Mouse (Mus musculus) 416B (cell line): ENCODE data around the gene Zfp174.

Experiments used
- DNase-seq: peaks from one replicate; pipeline ENCODE4 v3.0.0; 2011; ENCODE audit warnings: low read depth

Gene Zfp174

DNA sequence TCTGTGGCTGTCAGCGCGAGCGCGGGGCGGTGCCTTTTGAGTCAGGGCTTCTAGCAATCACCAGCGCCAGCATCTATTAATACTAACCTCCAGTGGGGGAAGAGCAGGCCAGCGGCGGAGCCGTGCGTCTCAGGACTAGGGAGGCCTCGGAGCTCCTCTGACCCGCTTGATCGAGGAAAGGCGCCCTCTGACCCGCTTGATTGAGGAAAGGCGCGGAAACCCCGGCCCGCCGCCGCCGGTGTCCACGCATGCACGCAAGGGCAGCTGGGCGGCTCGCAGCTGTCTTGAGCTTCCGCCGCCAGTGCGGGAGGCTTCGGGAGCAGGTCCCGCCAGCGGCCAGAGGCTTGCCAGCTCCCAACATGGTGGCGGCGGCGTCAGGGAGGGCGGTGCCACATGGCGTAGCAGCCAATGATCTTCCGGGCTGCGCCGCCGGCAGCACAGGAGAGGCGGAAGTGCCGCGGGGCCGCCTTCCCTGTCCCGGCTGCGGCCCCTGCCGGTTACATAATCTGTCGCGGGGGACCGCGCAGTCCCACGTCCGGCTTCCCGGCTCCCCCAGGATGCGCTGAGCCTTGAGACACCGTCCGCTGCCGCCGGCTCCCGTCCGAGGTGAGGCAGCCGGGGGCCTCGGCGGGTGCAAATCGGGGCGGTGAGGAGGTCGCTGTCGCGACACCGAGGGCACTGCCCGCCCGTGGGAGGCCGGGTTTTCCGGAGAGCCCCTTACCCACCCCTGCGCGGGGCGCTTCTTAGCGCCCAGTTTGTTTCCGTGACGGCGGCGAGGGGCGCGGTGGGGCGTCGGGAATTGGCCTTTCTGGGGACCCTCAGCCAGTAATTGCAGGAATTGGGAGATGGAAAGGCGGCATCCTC is 37.4 kb downstream of the Zfp174 start, which contains the start of the genes Zfp597 and Gm20695:
Gene Zfp597 (minus strand): TSS at position 361 of the 864 bp plus-strand sequence.
Gene Gm20695 (plus strand): TSS at position 448 of the 864 bp plus-strand sequence.
- peak; percentile 91 for DNase-seq

- DNase-seq, result peak; percentile 71
Observed at GRCm38 (mm10) chr16:3885065-3885670, 38.1 kb downstream of the Zfp174 start.

DNA sequence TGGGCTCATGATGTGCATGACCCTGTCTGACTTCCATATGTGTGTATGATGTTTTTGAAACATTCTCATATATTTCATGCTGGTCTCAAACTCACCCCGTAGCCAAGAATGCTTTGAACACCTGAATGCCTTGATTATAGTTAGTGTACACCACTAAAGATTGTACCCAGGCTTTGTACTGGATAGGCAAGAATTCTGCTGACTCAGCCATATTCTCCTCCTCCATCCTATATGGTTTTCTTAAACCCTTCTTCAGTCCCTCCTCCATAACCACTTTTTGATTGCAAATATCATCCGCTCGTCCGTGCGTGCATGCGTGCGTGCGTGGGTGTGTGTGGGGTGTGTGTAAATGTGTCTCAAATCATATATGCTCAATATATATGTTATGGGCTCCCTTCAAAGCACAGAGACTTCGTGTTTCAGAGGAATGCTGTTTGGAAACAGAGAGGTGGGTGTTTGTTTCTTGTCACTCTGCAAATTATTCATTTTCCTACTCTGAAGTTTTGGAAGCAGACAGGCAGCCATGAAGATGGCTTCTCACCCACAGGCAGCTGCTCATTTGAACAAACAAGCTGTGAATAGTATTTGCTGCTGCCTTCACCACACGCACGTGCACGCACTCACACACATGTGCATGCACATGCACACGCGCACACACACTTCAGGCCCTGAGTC is 44.7 kb downstream of the Zfp174 start:
- DNase-seq, result no peak

GRCm38 (mm10) chr16:3893739-3894138 is 46.7 kb downstream of the Zfp174 start:
- no peak for DNase-seq

- peak; percentile 92 for DNase-seq
Observed at GRCm38 (mm10) chr16:3895173-3895792, 48.2 kb downstream of the Zfp174 start.

DNA sequence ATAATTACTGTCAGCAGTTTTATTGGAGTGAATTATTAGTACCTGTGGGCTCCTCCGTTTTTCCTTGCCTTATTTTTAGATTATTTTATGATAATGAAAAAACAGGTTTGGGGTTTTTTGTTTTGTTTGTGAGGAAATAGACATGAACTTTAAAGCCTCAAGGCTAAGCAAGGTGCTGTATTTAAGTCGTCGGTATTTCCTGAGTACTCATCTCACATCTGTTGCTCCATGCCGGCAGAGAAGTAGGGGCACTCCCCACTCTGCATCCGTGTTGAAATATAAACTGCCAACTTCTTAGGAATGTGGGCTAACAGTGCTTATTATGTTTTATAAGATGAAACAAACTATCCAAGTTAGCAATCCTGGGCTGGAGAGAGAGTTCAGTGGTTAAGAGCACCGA is 49.0 kb downstream of the Zfp174 start:
- DNase-seq, result no peak

- no peak for DNase-seq
Observed at GRCm38 (mm10) chr16:3896553-3896952, 49.5 kb downstream of the Zfp174 start.

DNA sequence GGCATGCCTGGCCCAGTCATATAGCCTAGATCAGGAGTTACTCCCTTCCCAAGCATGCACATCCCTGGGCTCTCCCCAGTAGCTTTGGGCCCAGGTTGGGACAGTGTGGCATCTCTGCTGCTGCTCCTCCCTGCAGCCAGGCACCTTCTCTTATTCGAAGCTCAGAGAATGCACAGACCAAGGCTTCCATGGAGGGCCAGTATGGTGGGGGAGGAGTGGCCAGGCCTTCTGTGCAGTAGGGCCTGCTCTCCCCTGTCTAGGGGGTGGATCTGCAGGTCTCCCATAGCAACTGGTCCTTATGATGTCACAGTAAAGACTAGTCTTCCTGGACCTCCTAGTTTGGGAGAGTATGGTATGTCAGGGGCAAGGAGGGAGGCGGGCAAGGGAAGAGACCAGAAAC is 60.4 kb downstream of the Zfp174 start:
- DNase-seq, result no peak
